Mouse (Mus musculus): ENCODE data around the gene Kank2. TPM values are rescaled to one million over a fixed set of nuclear protein-coding genes. Genes with fewer than 3 reads are reported as not detected.
"Not testable (repeated sequence)": the region's sequence is repeated elsewhere in the genome, so short reads cannot be mapped to it uniquely, and the experiment has no call there.

Kank2 gene
- total RNA-seq, 4 experiments from 2014 or later, result 64.2 to 67.2 (median 65.6) TPM

DNA sequence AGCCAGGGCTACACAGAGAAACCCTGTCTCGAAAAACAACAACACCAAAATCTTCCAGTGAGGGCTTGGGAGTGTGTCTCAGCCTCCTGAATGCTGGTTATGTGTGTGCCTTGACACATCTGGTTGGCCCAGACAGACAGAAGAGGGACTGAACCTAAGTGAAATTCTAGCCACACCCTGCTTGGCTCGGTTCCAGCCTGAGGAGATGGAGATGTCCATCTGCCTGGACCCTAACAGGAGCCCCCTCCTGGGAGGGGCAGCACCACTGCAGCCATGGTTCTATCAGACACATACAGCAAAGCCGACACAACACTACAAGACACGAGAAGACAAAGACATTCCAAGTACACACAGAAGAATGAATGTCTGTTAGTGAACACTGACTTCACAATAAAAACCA is 19.6 kb upstream of the Kank2 start:
- DNase-seq (ENCODE audit: low spot score), result no peak

DNA sequence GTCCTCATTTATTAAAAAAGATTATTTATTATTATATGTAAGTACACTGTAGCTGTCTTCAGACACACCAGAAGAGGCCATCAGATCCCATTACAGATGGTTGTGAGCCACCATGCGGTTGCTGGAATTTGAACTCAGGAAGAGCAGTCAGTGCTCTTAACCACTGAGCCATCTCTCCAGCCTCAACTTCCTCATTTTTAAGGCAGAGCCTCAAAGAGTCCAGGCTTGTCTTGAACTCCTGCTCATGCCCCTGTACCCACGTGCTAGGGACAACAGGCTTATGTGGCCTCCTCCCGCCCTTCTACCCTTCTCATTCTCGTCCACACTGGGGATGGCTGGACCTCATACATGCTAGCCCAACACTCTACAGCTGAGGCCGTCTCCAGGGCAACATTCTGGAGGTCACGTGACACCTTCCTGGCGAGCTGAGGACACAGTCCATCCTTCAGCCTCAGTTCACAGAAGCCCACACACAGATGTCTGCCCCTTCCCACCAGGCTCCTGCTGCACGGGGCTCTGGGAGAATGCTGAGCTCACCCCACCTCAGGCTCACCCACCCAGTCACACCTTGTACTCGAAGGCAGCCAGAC is 18.3 kb upstream of the Kank2 start:
- no peak for DNase-seq (ENCODE audit: low spot score)

DNA sequence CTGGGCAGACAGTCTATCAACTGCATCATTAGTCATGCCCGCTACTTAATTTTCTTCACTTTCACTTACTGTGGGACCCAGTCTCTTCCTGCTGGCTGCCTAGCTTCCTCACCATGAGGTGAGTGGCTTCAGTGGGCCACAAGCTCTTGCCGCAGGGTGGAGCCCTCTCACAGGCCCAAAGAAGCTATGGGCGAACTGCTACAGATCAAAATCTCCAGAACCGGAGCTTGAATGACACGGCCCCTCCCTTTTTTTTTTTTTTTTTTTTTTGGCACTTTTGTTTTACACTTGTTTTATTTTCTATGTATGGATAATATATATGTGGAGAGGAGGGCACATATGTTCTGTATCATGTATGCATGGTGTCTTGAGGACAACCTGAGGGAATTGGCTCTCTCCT is 12.6 kb upstream of the Kank2 start:
- no peak for DNase-seq (ENCODE audit: low spot score)

DNA sequence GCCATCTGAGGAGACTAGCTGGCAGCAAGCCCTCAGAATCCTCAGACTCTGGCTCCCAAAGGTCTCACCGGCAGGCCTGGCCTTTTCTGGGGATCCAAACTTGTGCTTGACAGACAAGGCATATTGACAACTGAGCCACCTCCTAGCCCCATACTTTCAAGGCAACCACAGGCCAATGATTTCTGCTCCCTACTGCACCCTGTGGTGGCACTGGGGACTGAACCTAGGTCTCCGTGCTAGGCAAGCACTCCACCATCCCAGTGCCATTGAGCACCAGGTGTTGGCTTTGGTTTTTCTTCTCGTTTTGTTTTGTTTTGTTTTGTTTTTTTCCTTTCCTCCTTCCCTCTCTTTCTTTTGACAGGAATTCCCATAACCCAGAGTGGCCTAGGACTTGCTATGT is 10.0 kb upstream of the Kank2 start:
- DNase-seq (ENCODE audit: low spot score), result no peak

DNA sequence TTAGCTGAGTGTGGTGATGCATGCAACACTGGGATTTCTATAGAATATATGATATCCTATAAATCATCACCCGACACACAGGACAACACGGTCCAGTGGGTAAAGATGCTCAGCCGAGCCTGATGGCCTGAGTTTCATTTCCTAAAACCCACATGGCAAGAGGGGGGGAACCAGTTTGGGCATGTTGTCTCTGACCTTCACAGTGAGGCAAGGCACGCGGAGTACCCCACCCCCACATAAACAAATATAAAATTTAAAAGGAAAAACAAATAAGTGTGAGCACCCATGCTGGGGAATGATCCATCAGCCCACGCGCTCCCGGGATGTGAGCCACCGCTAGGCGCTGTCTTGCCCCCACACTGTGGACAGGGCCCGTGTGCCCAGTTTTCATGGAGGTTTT is 8.4 kb upstream of the Kank2 start:
- DNase-seq (ENCODE audit: low spot score), result no peak

DNA sequence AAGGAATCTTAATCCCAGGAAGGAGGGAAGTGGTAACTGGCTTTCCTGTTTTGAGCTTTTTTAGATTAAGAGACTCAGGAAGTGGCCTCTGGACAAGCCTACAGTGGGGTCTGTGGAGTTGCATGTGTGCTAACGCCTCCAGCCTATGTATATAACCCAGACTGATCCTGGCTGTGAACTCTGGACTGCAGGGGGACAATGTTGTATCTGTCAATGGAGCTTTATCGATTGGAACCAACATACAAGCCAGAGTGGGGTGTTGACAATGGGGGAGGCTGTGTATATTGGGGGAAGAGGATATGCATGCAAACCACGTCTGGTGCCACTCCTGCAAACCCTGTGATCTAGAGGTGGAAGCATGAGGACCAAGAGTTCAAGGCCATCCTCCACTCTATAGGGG is 7.8 kb upstream of the Kank2 start:
- DNase-seq (ENCODE audit: low spot score), result no peak

DNA sequence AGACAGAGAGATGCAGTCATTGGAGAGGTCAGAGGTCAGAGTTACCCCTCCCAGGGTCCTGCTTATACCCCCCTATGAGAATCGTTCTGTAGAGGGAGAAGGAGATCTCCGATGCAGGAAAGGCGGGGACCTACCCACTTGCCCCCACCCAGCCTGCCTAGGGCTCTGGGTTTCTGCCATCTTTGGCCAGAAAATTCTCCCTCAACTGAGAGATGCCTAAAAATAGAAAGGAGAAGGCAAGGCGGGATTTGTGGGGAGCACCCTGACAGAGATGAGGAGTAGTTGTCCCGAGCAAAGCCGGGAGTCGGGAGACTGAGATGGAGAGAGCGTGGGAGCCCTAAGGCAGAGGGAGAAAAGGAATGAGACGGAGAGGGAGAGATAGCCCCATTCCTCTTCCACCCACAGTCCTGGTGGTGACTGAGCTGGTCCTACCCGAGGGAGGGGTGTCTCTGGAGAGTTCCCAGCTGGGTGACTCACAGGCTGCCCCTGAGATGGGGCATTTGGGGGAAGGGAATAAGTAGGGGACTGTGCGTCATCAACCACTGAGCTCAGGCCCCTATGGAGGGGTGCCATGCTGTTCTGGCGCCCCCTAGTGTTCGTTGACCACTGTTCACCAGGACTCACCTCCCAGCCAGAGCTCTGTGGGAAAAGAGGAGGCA is 5.6 kb upstream of the Kank2 start:
- peak; percentile 88 for DNase-seq (ENCODE audit: low spot score)

DNA sequence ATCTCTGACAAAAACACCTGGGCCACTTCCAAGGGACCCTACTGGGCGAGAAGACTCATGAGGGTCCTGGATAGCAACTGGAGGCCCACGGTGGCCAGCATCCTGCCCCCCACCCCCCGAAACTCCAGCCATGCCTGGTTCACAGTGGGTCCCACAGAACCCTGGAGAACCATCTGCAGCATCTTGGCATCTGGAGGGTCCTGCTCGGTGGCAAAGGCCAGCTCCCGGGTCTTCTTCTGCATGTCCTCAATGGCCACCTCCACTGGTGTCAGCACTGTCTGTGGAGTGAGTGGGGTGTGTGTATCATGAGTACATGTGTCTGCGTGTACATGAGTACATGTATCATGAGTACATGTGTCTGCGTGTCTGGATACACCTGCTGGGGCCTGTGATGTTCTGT is 3.0 kb upstream of the Kank2 start:
- DNase-seq (ENCODE audit: low spot score), result no peak

DNA sequence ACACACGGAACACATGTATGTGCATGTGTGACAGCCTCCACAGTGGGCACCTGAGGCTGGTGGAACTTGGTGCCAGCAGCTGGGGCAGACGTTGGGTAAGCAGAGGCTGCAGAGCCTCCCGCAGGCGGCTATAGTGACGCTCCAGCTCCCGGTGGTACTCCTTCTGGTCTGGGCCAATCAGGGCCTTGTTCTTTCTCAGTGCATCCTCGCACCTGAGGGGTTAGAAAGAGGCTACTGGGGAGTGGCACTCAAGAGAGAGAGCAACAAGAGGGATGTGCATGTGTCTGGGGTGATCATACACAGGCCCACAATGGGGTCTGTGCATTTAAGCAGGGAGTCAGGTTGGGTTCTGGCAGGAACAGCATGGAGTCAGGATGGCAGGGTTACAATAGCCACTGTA is 2.6 kb upstream of the Kank2 start:
- no peak for DNase-seq (ENCODE audit: low spot score)

DNA sequence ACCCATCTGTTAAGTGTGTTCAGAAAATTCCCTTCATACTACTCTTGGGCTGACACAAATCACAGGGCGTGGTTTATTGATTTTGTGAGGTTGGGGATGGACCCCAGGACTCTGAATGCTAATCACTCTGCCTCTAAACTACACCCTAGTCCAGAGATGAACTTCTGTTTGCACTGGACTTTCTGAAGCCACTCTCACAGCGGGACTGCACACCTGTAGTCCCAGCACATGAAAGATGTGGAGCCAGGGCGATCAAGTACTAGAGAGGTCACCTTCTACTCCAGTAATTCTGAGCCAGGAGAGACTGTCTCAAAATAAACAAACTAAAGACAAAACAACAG is 436 bp upstream of the Kank2 start:
- no peak for DNase-seq (ENCODE audit: low spot score)

DNA sequence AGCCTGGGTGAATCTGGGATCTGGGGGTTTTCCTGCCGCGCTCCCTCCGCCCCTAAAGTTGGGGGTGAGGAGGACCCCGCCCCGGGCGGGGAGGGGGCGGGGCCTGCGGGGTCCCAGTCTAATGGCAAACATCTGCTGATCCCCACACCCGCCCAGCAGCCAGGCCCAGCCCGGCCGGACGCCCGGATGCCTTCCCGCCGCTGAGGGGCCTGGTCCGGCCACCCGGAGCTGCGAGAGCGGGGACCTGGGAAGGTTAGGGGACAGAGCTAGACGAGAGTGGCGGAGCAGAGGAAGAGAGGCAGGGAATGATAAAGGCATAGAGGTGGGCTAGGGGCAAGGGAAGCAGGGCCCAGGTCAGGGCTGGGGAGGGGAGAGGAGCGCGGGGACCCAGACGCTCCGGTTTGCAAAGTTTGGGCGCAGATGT is 611 bp downstream of the Kank2 start:
- DNase-seq (ENCODE audit: low spot score), result peak; percentile 73

DNA sequence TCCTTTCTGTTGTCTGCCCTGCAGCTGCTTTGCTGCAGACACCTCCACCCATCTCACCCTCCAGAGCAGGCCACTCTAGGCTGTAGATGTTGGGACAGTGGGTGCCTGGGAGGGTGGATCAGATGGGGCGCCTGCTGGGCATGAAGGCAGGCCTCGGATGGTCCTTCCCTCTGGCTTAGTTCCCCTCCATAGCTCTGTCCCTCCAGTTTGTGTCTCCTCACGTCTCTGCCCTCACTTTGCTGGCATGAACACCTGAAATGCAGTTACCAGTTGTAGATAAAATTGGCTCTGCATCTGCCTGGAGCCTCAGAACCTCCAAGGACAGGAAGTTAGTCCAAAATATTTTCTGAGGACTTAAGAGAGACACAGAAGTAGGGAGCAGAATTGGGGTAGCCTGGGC is 1.6 kb downstream of the Kank2 start:
- DNase-seq (ENCODE audit: low spot score), result no peak

DNA sequence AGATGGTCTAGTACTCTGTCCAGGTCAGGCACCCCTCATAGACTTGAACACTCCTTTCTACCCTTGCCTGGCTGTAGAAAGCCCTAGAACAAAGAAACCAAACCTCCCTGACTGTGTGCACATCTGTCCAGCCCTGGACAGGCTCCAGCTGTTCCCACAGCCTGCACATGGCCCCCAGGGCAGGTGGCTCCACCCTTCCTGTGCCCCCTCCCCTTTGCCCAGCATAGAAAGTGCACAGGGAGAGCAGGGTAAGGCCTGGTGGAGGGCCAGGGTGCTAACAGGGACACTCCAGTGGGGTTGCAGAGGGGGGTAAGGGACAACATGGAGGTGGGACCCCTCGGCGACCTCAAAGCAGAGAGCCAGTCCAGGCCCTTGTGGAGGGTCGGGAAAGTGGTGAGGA is 2.3 kb downstream of the Kank2 start:
- no peak for DNase-seq (ENCODE audit: low spot score)

DNA sequence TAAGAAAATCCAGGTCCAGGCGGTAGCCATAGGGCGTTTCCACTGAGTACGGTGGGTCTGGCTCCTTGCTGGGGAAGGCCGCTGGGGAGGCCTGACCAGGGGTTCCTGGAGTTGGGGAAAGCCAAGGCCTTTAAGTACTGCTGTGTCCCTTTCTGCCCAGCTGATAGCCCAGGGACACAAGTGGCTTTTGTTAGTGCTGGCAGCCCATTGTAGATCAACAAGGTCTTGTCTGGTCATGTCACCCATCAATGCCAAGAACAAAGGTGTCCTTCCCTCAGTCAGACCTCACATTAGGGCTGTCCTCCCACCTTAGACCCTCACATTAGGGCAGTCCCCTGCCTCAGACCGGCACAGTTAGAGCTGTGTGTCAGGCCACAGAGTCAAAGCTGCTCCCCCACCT is 3.0 kb downstream of the Kank2 start:
- DNase-seq (ENCODE audit: low spot score), result no peak

DNA sequence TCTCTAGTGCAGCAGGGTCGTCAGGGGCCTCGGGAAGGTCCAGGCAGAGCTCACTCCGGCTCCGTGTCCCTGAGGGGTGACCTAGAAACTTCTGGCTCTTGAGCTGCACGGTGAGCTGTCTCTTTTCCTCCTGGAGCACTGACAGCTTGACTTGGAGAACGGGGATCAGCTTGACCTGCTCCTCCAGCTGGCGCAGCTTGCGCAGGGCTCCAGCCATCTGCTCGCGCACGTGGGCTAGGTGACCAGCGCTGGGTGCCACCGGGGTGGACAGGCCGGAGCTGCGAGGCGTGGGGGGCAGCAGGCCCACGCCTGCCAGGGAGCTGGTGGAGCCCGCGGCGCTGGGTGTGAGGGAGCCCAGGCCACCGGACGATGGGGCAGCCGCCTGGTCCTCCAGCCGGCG is 3.6 kb downstream of the Kank2 start:
- no peak for DNase-seq (ENCODE audit: low spot score)

DNA sequence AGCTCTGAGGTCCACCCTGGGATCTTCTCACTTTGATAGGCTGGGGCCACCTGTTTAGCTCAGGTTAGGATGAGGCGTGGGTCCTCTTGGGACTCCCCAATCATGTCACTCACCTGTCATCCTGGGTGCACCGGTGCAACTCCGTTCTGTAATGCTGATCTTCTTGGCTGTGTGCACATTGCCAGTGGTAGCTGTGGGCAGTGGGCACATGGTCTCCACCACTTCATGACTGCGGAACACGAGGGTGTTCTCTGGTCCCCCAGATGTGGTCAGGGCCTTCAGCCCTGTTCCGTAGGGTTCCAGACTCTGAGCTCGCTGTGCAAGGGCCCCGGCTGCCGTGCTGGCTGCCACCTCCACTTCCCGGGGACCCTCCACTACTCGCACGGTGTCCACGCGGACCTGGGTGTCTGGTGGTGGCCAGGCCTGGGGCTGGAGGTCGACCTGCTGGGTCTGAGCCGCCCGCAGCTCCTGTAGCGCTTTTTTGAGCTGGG is 4.2 kb downstream of the Kank2 start:
- DNase-seq (ENCODE audit: low spot score), result no peak

DNA sequence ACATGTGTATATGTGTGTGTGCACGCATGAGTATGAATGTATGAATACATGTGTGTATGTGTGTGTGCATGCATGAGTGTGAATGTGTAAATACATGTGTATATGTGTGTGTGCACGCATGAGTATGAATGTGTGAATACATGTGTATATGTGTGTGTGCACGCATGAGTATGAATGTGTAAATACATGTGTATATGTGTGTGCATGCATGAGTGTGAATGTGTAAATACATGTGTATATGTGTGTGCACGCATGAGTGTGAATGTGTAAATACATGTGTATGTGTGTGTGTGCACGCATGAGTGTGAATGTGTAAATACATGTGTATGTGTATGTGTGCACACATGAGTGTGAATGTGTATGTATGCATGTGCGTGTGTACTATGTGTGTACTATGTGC is 5.0 kb downstream of the Kank2 start:
- not testable (repeated sequence) for DNase-seq (ENCODE audit: low spot score)

DNA sequence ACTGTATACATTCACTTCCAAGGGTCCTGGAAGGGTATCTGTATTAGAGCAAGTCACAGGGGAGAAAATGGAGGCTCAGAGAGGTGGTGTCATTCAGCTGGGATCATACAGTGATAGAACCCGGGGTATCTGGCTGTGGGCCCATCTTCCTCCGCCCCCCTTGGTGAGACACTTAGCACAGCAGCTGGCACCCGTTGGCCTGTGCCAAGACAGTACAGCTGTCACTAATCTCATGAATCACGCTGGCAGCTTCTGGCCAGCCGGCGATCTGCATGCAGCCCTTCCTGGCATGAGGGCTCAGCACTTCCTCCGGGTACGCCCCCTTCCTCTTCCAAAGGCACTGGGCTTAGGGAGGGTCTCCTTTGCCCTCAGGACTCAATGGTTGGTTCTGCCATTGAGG is 5.9 kb downstream of the Kank2 start:
- peak; percentile 31 for DNase-seq (ENCODE audit: low spot score)

DNA sequence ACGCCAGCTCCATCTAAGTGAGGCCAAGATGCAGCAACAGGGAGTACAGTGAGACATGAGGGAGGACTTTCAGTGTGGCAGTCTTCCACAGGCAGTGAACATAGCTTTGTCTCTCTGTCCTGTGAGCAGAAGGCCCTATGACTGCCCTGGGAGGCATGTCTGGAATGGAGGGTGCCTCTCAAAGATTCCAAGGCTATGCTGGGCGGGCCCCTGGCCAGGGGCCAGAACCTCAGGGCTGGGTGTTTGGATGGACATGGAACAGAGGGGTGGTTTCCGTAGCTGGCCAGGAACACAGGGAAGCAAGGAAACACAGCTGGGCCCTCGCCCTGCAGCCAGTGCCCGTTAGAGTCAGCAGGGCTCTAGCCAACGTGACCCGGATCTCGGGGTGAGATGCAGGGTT is 6.7 kb downstream of the Kank2 start:
- DNase-seq (ENCODE audit: low spot score), result peak; percentile 63

DNA sequence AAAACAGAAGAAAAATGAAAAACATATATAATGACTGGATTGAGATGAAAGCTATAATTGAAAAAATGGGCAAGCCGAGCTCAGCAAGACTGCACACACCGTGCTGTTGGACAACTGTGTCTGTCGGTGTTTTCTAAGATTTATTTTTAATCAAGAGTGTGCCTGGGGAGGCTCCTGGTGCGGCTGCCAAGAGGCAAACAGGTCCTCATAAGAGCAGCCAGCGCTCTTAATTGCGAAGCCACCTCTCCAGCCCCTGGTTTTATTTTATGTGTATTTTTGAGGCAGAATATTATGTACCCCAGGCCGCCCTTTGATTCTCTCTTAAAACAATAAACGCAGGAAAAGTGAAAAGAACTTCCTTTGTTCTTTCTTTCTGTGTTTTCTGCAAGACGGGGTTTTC is 10.3 kb downstream of the Kank2 start:
- DNase-seq (ENCODE audit: low spot score), result no peak

DNA sequence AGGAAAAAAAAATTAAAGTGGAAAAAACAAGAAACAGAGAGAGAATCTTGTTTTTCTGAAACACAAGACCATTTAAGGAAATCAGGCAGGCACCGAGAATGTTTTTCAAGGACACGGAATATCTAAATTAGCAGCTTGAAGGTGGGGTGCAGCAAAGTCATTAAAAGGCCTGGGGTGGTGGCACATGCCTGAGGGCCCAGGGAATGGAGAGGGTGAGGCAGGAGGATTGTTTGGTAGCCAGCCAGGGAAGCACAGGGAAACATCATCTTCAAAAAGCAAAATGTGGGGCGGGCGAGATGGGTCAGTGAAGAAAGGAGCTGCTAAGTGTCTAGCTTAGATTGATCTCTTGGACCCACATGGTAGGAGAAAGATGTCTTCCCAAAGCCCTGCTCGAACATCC is 10.9 kb downstream of the Kank2 start:
- DNase-seq (ENCODE audit: low spot score), result no peak

DNA sequence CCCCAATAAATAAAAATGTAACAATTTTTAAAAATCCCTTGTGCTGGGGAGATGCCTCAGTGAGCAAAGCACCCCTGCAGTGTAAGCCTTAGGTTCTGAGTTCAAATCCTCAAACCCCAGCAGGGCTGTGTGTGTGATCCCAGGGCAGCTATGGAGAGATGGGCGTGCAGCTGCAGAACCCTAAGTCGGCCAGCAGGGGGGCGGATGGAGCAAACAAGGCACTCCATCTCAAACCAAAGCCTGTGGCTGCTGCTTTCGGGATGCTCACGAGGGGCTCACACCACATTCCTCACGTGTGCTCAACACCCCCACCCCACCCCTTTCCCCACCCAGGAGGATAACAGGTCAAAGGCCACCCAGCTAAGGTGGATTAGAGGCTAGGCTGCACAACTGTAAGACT is 11.6 kb downstream of the Kank2 start:
- peak; percentile 71 for DNase-seq (ENCODE audit: low spot score)

DNA sequence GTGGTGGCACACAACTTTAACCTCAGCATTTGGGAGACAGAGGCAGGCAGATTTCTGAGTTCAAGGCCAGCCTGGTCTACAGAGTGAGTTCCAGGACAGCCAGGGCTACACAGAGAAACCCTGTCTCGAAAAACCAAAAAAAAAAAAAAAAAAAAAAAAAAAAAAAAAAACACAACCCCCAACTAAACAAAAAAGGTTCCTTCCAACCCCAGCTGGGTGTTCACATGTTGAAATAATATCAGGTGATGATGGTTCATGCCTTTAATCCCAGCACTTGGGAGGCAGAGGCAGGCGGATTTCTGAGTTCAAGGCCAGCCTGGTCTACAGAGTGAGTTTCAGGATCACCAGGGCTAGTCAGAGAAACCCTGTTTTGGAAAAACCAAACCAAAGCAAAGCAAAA is 12.2 kb downstream of the Kank2 start:
- DNase-seq (ENCODE audit: low spot score), result not testable (repeated sequence)
